Mouse (Mus musculus) olfactory bulb, adult 2 months (tissue): ENCODE measurements at regions not wholly inside any gene's neighbourhood (a gene's known extent, or its start where the extent isn't known, plus 50 kb on each side); places are given as distances from the start of the nearest gene placed in this dataset.
"Not testable (repeated sequence)": the region's sequence is repeated elsewhere in the genome, so short reads cannot be mapped to it uniquely, and the experiment has no call there.

Experiments used
- H3K27ac ChIP-seq: fragments of 200-500 bp; 2 replicates; pipeline ENCODE4 v1.5.1; 2012; ENCODE audit warnings: low read depth, low read length; ENCODE audit not compliant: insufficient read depth
- H3K4me1 ChIP-seq: fragments of 200-500 bp; 2 replicates; pipeline ENCODE4 v1.6.1; 2012; ENCODE audit warnings: low read length; ENCODE audit not compliant: control insufficient read depth, insufficient read depth
- H3K4me3 ChIP-seq: fragments of 200-500 bp; 2 replicates; pipeline ENCODE4 v1.5.1; 2012; ENCODE audit warnings: mild to moderate bottlenecking, low read depth, low read length, moderate library complexity; ENCODE audit not compliant: insufficient read depth
- CTCF ChIP-seq: fragments of 200-500 bp; IDR thresholded peaks from 2 replicates; pipeline ENCODE4 v1.5.1; 2012; ENCODE audit warnings: low read depth, mild to moderate bottlenecking, low read length, moderate library complexity; ENCODE audit not compliant: insufficient read depth
- POLR2A ChIP-seq: fragments of 200-500 bp; IDR thresholded peaks from 2 replicates; pipeline ENCODE4 v1.6.1; 2012; ENCODE audit warnings: mild to moderate bottlenecking, low read depth, low read length, moderate library complexity; ENCODE audit not compliant: insufficient read depth
- WGBS: fragments of 180-500 bp; shearing (Covaris S2); methylation state at CpG from one replicate; pipeline ENCODE4 v1.1.7; 2018; 5-methylcytosine and 5-hydroxymethylcytosine counted together

- TF ChIP-seq POLR2A (no peak), CTCF (no peak)
- 31% methylated on average over 1 of the region's 1 CpGs for WGBS
These were observed 87.4 kb downstream of the Fam174b start for GRCm38 (mm10) chr7:73827549-73827948.

GRCm38 (mm10) chr7:73830581-73830980 is 90.5 kb downstream of the Fam174b start:
- 88% methylated on average over 6 of the region's 6 CpGs for WGBS
- TF ChIP-seq CTCF = no peak
- TF ChIP-seq POLR2A = no peak
- Histone ChIP-seq H3K4me3 (no peak overlapping the region), H3K27ac (no peak overlapping the region), H3K4me1 (no peaks in the 10 kb centered on the region)

More at GRCm38 (mm10) chr7:73827549-73827948, 87.4 kb downstream of the Fam174b start:
- H3K27ac ChIP-seq = no peak overlapping the region
- no peak overlapping the region for H3K4me3 ChIP-seq
- no peaks in the 10 kb centered on the region for H3K4me1 ChIP-seq

GRCm38 (mm10) chr7:73840381-73840780 is 100.3 kb downstream of the Fam174b start:
- H3K4me1 ChIP-seq = no peaks in the 10 kb centered on the region
- 84% methylated on average over 3 of the region's 3 CpGs for WGBS
- no peak overlapping the region for H3K27ac ChIP-seq
- TF ChIP-seq POLR2A = no peak
- no peak for TF ChIP-seq CTCF
- no peak overlapping the region for H3K4me3 ChIP-seq

GRCm38 (mm10) chr7:73852184-73852583 is 112.1 kb downstream of the Fam174b start:
- 89% methylated on average over 9 of the region's 9 CpGs for WGBS
- TF ChIP-seq CTCF (no peak), POLR2A (no peak)
- Histone ChIP-seq H3K4me3 (no peak overlapping the region), H3K4me1 (no peaks in the 10 kb centered on the region), H3K27ac (no peak overlapping the region)

- WGBS = 82% methylated on average over 3 of the region's 3 CpGs
- H3K27ac ChIP-seq, H3K4me3 ChIP-seq, H3K4me1 ChIP-seq: not testable (repeated sequence)
These were observed 113.3 kb downstream of the Fam174b start for GRCm38 (mm10) chr7:73853296-73853950.

GRCm38 (mm10) chr7:73855489-73855888 is 115.4 kb downstream of the Fam174b start:
- TF ChIP-seq CTCF (peak; percentile 53), POLR2A (no peak)
- 43% methylated on average over 4 of the region's 4 CpGs for WGBS
- H3K4me1 ChIP-seq = no peaks in the 10 kb centered on the region
- no peak overlapping the region for H3K4me3 ChIP-seq
- no peak overlapping the region for H3K27ac ChIP-seq

- 67% methylated on average over 6 of the region's 6 CpGs for WGBS
These were observed 116.8 kb downstream of the Fam174b start for GRCm38 (mm10) chr7:73856908-73857307.

GRCm38 (mm10) chr7:73865086-73865485 is 125.0 kb downstream of the Fam174b start:
- no peaks in the 10 kb centered on the region for H3K4me1 ChIP-seq
- 72% methylated on average over 5 of the region's 5 CpGs for WGBS
- no peak overlapping the region for H3K27ac ChIP-seq
- no peak for TF ChIP-seq POLR2A
- no peak for TF ChIP-seq CTCF
- H3K4me3 ChIP-seq = no peak overlapping the region

More at GRCm38 (mm10) chr7:73856908-73857307, 116.8 kb downstream of the Fam174b start:
- Histone ChIP-seq H3K4me3 (no peak overlapping the region), H3K27ac (no peak overlapping the region), H3K4me1 (no peaks in the 10 kb centered on the region)
- TF ChIP-seq CTCF = no peak
- no peak for TF ChIP-seq POLR2A

- 83% methylated on average over 2 of the region's 2 CpGs for WGBS
- H3K27ac ChIP-seq = no peak overlapping the region
- TF ChIP-seq CTCF = no peak
These were observed 132.1 kb downstream of the Fam174b start for GRCm38 (mm10) chr7:73872181-73872580.

GRCm38 (mm10) chr7:73881252-73882042 is 132.0 kb downstream of the St8sia2 start:
- 77% methylated on average over 13 of the region's 13 CpGs for WGBS
- Histone ChIP-seq H3K27ac (no peak overlapping the region), H3K4me1 (no peaks in the 10 kb centered on the region; the same call in 1 of the 2 replicates), H3K4me3 (no peak overlapping the region)
- no peak for TF ChIP-seq POLR2A
- TF ChIP-seq CTCF = no peak

More at GRCm38 (mm10) chr7:73872181-73872580, 132.1 kb downstream of the Fam174b start:
- H3K4me3 ChIP-seq = no peak overlapping the region
- no peaks in the 10 kb centered on the region for H3K4me1 ChIP-seq
